Mouse (Mus musculus) gastrocnemius, postnatal 4 days (tissue): ENCODE measurements at regions not wholly inside any gene's neighbourhood (a gene's known extent, or its start where the extent isn't known, plus 50 kb on each side); places are given as distances from the start of the nearest gene placed in this dataset.

Experiments used
- DNase-seq, 2 experiments: peaks; one replicate each; pipeline ENCODE4 v3.0.0; 2021 to 2022; ENCODE audit warnings: low spot score in 2 of 2, mixed read lengths in 2 of 2

GRCm38 (mm10) chr16:24059090-24059600 lies 70.5 kb upstream of the Bcl6 start:
- DNase-seq = no peak

GRCm38 (mm10) chr16:24056885-24057531 lies 68.4 kb upstream of the Bcl6 start:
- no peak for DNase-seq

GRCm38 (mm10) chr16:24056123-24056884 lies 67.7 kb upstream of the Bcl6 start:
- no peak for DNase-seq

GRCm38 (mm10) chr16:24054293-24054692 lies 65.6 kb upstream of the Bcl6 start:
- no peak for DNase-seq

GRCm38 (mm10) chr16:24053403-24053802 lies 64.8 kb upstream of the Bcl6 start:
- DNase-seq = no peak

GRCm38 (mm10) chr16:24050856-24051640 lies 62.4 kb upstream of the Bcl6 start:
- DNase-seq = no peak

- no peak for DNase-seq
Observed at GRCm38 (mm10) chr16:24043779-24044178, 55.1 kb upstream of the Bcl6 start.

- DNase-seq = no peak
Observed at GRCm38 (mm10) chr16:24042977-24043376, 54.3 kb upstream of the Bcl6 start.

GRCm38 (mm10) chr16:24042216-24042615 lies 53.6 kb upstream of the Bcl6 start:
- DNase-seq = no peak

GRCm38 (mm10) chr16:24041403-24041802 lies 52.8 kb upstream of the Bcl6 start:
- no peak for DNase-seq

- DNase-seq = no peak
Observed at GRCm38 (mm10) chr16:24039765-24040164, 51.1 kb upstream of the Bcl6 start.
